Mouse (Mus musculus) myocyte (in vitro differentiated cells): ENCODE results near the gene Robo1.

ENCODE experiments used
- CEBPB ChIP-seq: IDR thresholded peaks from 2 replicates; pipeline ENCODE4 v1.6.1; 2011; ENCODE audit warnings: mild to moderate bottlenecking, moderate library complexity; ENCODE audit not compliant: poor library complexity, insufficient read depth, severe bottlenecking
- E2F4 ChIP-seq: IDR thresholded peaks from one replicate; pipeline ENCODE4 v1.6.1; 2011; ENCODE audit warnings: mild to moderate bottlenecking, control low read depth, moderate library complexity; ENCODE audit not compliant: insufficient read depth
- MAX ChIP-seq: IDR thresholded peaks from one replicate; pipeline ENCODE4 v1.6.1; 2011; ENCODE audit warnings: low read depth, mild to moderate bottlenecking, control low read depth
- MYOG ChIP-seq, 3 experiments: IDR thresholded peaks; one replicate each; pipeline ENCODE4 v1.6.1; 2011; ENCODE audit warnings: control low read depth in 2 of 3, low read depth in 2 of 3, mild to moderate bottlenecking in 2 of 3; ENCODE audit not compliant: insufficient read length in 2 of 3, control insufficient read depth in 1 of 3, insufficient read depth in 1 of 3
- POLR2A ChIP-seq: IDR thresholded peaks from one replicate; pipeline ENCODE4 v1.6.1; 2011; ENCODE audit warnings: low read depth, mild to moderate bottlenecking, control low read depth, moderate library complexity; ENCODE audit not compliant: insufficient read length
- POLR2AphosphoS2 ChIP-seq: IDR thresholded peaks from one replicate; pipeline ENCODE4 v1.6.1; 2011; ENCODE audit warnings: low read depth, control low read depth; ENCODE audit not compliant: insufficient read length
- REST ChIP-seq: IDR thresholded peaks from one replicate; pipeline ENCODE4 v1.6.1; 2011; ENCODE audit warnings: mild to moderate bottlenecking, control low read depth, moderate library complexity; ENCODE audit not compliant: insufficient read depth, insufficient read length
- SRF ChIP-seq: IDR thresholded peaks from one replicate; pipeline ENCODE4 v1.6.1; 2011; ENCODE audit warnings: low read depth; ENCODE audit not compliant: control insufficient read depth, insufficient read length
- TCF12 ChIP-seq: IDR thresholded peaks from one replicate; pipeline ENCODE4 v1.6.1; 2011; ENCODE audit warnings: mild to moderate bottlenecking, control low read depth; ENCODE audit not compliant: poor library complexity, insufficient read depth, severe bottlenecking
- USF1 ChIP-seq: IDR thresholded peaks from one replicate; pipeline ENCODE4 v1.6.1; 2011; ENCODE audit warnings: low read depth, mild to moderate bottlenecking, control low read depth, moderate library complexity

- TF ChIP-seq SRF = no peak
- TF ChIP-seq MAX = no peak
- no peak for TF ChIP-seq USF1
- no peak for TF ChIP-seq POLR2A
- no peak for TF ChIP-seq MYOG (IDR thresholded peaks at IDR 0.05; ENCODE audit: control insufficient read depth in 1 of 3, insufficient read depth in 1 of 3, insufficient read length in 2 of 3, low read depth in 2 of 3)
- no peak for TF ChIP-seq TCF12
- no peak for TF ChIP-seq REST
- no peak for TF ChIP-seq E2F4
- TF ChIP-seq POLR2AphosphoS2 = no peak
- TF ChIP-seq CEBPB = no peak
These were observed 474.1 kb downstream of the Robo1 start for GRCm38 (mm10) chr16:72782171-72782570.
